ENCODE assay signal across 16 mouse cellular contexts in the genomic region with DNA sequence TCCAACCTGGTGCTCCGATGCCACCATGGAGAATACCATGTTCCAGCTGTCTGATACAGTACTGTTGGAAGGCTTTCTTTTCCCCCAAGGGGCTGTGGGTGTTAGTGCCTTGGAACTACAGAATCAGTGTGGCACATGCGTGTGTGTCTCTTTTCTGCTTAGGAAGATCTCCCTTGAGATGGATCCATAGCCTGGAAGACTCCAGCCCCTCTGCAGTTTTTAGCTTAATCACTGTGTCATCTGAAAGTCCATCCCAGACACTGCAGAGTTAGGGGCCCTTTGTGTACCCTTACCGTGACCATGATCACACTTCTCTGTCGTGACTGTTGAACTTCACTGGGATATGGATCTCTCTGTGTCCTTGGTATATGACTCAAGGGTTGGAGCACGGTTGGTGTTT.
"Had no signal": no experiment of that assay in that cellular context is flagged by ENCODE, and none has a peak within 500 bp of the region (broad histone marks: within the 10 kb centered on the region; RNA-seq: fewer than 3 reads in every experiment).

No protein-coding gene starts in this region.

- H3K9ac ChIP-seq: lung, embryonic 15.5 days; midbrain, embryonic 13.5 days; midbrain, embryonic 15.5 days; stomach, embryonic 15.5 days had no signal

- H3K27ac ChIP-seq: lung, embryonic 15.5 days; macrophage; midbrain, embryonic 13.5 days; midbrain, embryonic 15.5 days; stomach, embryonic 15.5 days; stomach, postnatal 0 days had no signal

- H3K4me3 ChIP-seq: lung, embryonic 15.5 days; megakaryocyte, embryonic 14.5 days; midbrain, embryonic 13.5 days; midbrain, embryonic 15.5 days; stomach, embryonic 15.5 days had no signal

- H3K4me1 ChIP-seq: stomach, embryonic 15.5 days had no signal

- H3K9me3 ChIP-seq: lung, embryonic 15.5 days; midbrain, embryonic 13.5 days; midbrain, embryonic 15.5 days; stomach, embryonic 15.5 days had no signal

- H3K36me3 ChIP-seq: lung, embryonic 15.5 days; midbrain, embryonic 13.5 days; midbrain, embryonic 15.5 days; stomach, embryonic 15.5 days had no signal

- H3K4me2 ChIP-seq: lung, embryonic 15.5 days; midbrain, embryonic 11.5 days; midbrain, embryonic 13.5 days; midbrain, embryonic 15.5 days; stomach, embryonic 15.5 days had no signal

- H3K27me3 ChIP-seq: lung, embryonic 15.5 days; midbrain, embryonic 13.5 days; midbrain, embryonic 15.5 days; stomach, embryonic 15.5 days had no signal

- ATAC-seq: lung, postnatal 0 days; midbrain, embryonic 13.5 days; midbrain, embryonic 15.5 days had no signal

- DNase-seq: lung, adult 2 months; lung, postnatal 14 days; lung, postnatal 36 days; right cerebral cortex, postnatal 14 days; thymus, adult 2 months; thymus, postnatal 25 days; thymus, postnatal 4 days had no signal
